Mouse (Mus musculus) granulocyte monocyte progenitor cell, adult 5-6 weeks (primary cell): ENCODE results near the gene Dnttip2. TPM values are rescaled to one million over a fixed set of nuclear protein-coding genes. Genes with fewer than 3 reads are reported as not detected.
"Not testable (repeated sequence)": the region's sequence is repeated elsewhere in the genome, so short reads cannot be mapped to it uniquely, and the experiment has no call there.

Experiments used
- ATAC-seq: replicated peaks from 2 replicates; pipeline ENCODE4 v1.8.0; 2016; ENCODE audit warnings: mild to moderate bottlenecking, moderate TSS enrichment, inconsistent platforms; ENCODE audit not compliant: poor library complexity, severe bottlenecking
- total RNA-seq, 2 experiments: library from RNA; stranded (forward) in 1 of 2; stranded (reverse) in 1 of 2; fragments of 200-712, 200-1000 nt in 1 of 2; fragments of >200 nt in 1 of 2; fragmentation: Nextera tagmentation in 1 of 2; gene quantifications; 2 replicates each; pipeline ENCODE4 v1.2.3; 2014 to 2017

Gene Dnttip2
- total RNA-seq, 2 experiments from 2014 or later, result 109 TPM

DNA sequence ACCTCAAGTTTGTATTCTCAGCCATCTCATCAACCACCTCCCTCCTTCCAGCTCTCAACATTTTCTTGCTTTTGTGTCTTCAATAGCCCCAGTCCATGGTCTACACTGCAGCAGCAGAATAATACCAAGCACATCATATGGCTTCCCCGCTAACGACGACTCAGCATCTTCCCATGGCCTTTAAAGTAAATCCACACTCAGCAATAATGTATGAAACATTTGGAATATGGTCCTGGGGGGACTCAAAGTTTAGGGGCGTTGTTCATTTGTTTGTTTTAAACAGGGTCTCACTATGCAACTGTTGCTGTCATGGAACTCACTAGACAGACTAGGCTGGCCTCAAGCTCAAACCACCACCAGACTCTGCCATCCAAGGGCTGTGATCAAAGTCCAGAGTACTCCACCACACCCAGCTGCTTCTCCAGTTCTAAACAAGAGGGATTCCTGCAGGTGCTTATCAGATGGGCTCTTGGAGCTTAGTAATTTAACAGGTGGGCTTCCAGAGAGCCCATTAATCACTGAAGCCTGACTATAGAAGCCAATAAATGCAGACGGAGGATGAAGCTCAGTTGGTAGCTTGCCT is 14.5 kb downstream of the Dnttip2 start:
- ATAC-seq, result no peak

DNA sequence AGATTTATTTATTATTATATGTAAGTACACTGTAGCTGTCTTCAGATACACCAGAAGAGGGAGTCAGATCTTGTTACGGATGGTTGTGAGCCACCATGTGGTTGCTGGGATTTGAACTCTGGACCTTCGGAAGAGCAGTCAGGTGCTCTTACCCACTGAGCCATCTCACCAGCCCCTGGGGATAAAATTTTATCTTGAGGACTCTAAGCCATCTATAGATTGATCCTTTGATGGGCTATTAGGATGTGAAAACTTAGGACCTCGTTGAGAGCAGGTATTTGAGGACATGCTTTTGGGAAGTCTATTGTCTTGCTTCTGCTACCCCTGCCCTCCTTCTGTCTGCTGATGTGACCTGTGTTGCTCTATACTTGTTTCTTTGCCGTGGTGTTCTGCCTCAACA is 15.2 kb downstream of the Dnttip2 start:
- ATAC-seq, result not testable (repeated sequence)

DNA sequence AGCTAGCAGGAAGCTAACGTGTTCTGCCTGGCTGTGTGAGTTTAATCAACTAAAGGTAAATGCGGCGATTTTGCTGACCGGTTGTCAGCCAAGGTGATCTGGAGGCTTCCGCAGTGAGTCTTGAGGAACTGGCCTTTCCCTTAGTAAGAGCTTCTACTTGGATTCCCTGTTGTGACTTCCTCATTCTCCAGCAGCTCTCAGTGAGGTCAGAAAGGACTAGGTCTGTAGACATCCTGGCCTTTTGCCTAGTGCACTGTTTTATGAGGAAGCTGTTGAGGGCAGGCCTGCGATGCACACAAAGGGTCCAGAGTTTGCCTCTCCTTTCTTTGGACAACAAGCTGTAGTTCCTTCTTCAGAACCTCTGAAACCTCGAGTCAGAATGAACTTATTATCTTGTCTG is 16.5 kb downstream of the Dnttip2 start:
- ATAC-seq, result peak; percentile 75

DNA sequence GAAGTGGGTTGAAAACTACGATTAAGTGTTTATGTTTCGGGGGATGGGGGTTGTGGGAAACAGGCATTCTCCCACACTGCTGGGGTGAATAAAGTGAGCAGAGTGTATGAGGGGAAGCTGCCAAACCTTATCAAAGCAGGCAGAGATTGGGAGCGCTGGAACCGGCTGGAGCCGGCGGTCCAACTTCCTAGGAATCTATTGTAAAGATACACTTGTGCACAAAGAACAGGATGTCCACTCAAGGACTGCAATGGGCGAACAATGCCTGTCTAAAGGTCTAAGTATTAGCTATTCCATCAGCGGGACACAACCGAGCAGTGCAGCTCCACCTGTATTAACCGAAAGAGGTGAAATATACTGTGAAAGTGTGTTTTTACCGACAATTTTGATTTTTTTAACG is 17.6 kb downstream of the Dnttip2 start:
- no peak for ATAC-seq

DNA sequence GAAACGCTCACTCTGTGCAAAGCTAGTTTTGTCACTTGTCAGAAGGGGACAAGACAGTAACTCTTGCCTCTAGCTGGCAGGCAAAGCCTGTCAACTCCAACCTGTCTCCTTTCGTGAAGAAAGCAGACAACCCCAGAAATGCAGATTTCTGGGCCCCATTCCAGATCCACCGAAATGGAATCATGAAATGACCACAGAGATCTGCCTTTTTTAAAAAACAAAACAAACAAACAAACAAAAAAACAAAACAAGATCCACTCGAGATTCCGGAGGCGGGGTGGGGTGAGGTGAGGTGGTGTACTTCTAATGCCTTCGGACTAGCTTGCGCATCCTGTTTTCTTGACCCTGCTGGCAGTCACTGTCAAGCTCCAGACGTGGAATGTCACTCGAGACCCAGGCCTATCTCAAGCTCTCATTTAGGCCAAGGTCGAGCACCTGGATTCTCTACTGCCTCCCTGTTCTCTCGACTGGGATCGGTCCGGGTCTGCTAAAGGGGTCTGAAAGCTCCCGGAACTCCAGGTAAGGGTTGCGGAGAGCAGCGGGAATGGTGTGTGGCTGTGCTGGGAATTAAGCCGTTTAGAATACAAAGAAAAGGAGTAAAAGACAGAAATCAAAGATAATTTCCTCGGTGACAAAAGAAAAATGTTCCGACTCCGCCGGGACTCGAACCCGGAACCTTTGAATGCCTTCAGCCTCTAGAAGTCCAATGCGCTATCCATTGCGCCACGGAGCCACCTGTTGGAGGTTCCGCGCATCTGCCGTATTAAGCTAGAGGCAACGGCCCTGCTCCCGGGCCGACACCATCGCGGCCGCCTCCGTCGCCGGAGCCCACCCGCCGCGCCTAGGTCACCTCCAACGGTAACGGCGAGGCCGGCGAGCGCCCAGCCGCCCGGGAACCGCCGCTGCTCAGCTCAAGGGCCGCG is 18.4 kb downstream of the Dnttip2 start:
- peak; percentile 48 for ATAC-seq

DNA sequence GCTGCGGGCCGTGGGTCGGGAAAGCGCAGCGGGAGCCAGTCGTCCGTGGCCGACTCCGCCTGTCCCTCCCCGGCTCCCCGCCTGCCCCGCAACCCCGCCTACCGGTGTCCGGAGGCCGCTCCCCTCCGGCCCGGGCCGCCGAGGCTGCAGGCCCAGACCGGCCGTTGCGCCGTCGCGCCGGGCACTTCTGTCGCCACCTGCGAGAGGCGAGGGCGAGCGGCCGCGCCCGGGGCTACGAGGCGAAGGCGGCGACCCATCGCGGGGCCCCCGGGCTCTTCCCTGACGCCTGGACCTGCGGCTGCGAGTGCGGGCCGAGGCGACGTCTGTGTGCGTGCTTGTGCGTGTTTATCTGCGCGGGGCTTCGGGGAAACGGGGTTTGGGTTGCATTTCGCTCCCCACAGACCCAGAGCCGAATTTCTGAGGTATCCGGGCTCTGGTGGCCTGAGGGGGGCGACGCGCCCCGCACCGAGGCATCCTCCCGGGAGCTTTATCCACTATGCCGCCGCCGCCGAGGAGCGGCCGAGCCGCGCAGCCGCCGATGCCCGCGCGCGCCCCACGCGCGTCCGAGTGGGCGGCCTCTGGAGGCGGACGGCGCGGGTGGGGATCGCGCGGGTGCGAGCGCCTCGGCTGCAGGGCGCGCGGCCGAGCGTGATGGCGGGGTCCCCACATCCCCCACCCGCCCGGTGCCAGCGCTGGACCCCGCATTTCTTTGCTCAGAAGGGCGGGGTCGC is 19.2 kb downstream of the Dnttip2 start:
- ATAC-seq, result peak; percentile 40

DNA sequence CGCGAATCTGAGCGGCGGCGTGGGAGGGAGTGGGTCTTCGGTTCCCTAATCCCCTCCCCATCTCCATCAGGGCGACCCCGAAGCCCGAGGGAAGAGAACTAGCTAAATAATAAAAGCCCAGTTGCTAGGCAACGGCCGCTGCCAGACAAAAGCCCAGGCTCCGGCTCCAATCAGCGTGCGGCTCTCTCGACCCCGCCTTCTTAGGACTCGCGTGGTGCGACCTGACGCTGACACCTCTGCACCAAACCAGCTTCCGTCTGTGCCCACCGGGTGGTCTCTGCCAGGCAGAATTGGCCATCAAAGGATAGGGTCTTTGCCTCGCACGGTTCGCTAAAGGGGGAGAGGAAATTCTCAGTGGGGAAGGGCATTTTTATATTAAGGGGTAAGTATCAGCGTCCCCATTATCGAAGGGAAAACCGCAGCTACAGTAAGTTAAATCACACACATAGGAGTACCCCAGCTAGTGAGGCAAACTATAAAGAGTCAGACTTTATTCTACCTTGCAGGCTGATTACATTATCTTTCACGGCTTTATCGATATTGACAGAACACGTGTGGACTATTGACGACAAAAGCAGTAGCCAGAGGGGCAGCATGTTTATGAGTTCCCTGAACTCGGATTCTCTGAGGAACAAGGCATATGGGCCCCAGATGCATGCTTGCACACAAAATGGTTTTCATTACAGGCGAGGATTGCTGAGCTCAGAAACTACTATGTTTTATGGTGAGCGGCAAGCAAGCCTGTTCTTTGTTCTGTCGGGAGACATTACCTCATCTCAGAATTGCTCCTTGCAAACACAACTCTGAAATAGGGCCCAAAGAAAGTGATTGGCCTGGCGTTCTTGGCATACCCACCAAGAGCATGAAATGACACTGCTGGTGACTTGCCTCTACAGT is 20.0 kb downstream of the Dnttip2 start, which contains the start of gene Bcar3:
Bcar3 (plus strand) TSS at position 183 of the 897 bp plus-strand sequence.
- peak; percentile 65 for ATAC-seq

DNA sequence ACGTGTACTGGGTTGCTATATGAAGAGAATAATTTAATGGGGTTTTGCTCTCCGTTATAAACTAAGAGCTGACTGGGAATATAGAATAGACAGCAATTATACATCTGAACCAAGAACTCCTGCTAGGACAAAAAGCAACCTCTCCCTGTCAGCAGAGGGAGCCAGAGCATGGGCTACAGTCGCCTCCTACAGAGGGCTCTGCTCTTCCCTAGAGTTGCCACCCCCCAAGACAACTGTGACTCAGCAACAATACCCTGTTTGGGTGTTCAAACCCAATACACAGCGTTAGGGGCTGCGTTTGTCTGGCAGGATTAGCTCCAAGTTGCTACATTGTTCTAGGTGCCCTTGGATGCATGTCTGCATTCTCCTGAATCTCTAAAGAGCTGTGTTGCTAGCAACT is 21.3 kb downstream of the Dnttip2 start:
- peak; percentile 52 for ATAC-seq

DNA sequence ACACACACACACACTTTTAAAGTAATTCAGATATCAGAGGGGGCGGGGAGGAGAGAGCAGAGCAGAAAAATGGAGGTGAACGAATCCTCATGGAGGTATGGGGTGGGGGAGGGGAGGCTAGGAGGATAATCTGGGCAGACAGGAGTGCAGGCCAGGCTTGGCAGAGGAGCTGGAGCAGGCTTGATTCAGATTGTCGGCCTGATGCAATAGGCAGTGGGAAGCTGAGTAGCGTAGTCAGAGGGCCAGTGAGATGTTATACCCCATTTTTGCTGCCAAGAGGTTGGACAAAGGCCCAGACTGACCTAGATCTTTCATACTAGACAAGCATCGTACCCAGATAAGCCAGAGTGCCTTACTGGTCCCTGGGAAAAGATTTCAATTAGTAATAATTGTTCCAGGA is 22.8 kb downstream of the Dnttip2 start:
- no peak for ATAC-seq

DNA sequence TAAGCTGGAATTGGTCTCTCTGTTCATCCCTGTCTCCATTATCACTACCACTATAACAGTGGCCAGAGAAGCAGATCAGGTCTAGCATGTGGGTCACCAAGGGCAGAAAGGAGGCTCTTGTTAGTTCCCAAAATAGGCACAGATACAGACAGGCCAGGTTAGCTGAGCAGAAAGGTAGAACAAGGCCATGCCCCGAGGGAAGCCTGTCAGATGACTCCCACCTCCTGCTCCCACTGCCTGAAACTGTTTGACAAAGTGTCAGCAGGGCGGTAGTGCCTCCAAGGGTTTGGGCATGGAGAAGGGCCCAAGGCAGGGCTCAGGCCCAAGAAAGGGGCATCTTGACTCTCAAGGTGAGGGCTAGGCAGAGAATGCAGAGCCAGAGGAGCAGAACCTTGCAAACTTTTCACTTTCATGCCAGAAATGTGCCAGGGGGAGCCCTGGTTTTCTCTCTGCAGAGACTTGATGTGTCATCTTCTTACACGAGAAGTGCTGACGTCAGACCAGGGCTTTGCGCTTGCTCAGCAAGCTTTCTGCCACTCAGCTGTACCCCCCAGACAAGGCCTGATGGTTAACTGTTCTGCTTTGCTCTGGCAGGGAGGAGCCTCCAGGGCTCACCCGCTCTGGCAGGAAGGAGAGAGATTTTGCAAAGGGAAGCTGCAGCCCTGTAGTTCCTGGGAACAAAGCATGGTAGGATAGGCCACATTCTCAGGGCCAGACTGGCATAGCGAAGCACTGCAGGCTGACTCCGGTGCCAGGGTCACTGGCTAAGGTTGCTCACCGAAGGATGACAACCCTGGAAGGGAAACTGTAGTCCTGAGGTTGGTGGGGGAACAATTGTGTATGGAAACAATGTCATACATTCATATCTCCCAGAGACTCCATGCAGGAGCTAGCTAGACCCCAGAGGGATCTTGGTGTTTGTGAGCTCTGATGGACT is 27.1 kb downstream of the Dnttip2 start:
- peak; percentile 89 for ATAC-seq

DNA sequence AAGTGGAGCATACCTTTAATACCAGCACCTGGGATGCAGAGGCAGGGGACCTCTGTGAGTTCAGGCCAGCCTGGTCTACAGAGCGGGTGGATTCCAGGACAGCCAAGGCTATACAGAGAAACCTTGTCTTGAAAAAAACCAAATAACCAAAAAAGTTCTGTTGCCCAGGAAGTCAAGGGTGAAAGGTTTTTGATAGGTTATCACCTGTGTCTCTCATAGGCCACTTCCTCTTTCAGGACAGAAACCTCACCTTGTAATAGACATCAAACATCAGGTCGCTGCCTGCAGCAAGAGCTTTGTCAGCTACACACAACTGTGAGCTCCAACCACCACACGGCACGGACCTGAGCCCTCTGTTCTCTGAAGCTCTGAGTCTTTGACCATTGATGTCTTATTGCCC is 30.4 kb downstream of the Dnttip2 start:
- ATAC-seq, result no peak

DNA sequence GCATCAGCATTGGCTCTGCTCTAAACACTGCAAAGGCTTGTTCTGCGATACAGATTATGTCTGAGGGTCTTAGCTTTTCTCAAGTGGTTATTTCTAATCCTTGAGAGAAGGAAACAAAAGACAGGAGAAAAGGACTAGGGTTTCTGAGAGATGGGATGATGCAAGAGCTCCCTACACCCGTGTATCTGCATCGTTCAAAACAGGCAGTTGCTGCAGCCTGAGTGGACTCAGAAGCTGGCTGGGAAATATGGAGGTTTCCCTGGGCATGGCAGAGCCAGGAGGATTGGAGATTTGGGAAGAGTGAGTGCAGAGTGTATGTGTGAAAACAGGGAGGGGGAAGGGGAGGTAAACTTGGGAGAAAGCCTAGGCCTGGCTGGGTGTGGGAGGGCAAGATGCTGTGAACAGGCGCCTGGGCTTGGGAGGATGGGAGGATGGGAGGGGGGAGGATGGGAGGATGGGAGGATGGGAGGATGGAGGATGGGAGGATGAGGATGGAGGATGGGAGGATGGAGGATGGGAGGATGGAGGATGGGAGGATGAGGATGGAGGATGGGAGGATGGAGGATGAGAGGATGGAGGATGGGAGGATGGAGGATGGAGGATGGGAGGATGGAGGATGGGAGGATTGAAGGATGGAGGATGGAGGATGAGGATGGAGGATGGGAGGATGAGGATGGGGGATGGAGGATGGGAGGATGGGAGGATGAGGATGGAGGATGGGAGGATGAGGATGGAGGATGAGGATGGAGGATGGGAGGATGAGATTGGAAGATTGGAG is 33.9 kb downstream of the Dnttip2 start:
- 0 out of 2 replicates have a peak, but pooled peaks have one; percentile 10 for ATAC-seq

DNA sequence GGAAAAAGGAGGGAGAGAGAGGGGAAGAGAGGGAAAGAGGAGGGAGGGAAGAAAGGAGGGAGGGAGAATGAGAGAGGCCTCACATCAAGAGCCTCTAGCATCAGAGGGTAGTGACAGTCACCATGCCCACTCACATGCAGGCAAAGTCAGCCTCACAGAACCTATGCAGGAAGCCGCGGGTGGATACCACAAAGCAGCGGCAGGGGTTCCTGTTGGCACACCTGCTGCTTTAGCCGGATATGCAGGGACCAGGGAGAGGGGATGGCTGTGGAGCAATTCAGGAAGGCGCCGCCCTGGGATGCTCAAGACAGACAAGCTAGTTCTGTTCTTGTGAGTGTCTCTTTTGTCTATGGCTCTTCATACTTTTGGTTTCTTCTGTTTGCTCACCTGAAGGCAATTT is 34.8 kb downstream of the Dnttip2 start:
- ATAC-seq, result 0 out of 2 replicates have a peak, but pooled peaks have one; percentile 8

DNA sequence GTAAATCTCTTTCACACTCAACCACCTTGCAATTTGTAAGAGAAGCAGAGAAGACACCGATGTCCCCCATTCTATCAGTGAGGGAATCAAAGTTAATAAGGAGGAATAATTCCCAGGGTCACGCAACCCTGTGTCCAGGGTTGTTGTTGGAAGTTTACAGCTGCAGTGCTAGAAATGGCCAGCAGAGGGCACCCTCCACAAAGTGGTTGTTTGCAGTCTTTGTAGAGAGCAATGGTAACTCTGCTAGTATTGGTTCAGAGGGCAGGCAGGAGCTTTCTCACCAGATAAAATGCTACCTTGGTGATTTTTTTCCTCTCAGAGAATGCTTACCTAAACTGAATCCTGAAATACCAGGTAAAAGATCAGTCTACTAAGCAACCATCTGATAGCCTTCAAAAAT is 37.9 kb downstream of the Dnttip2 start:
- ATAC-seq, result peak; percentile 78

DNA sequence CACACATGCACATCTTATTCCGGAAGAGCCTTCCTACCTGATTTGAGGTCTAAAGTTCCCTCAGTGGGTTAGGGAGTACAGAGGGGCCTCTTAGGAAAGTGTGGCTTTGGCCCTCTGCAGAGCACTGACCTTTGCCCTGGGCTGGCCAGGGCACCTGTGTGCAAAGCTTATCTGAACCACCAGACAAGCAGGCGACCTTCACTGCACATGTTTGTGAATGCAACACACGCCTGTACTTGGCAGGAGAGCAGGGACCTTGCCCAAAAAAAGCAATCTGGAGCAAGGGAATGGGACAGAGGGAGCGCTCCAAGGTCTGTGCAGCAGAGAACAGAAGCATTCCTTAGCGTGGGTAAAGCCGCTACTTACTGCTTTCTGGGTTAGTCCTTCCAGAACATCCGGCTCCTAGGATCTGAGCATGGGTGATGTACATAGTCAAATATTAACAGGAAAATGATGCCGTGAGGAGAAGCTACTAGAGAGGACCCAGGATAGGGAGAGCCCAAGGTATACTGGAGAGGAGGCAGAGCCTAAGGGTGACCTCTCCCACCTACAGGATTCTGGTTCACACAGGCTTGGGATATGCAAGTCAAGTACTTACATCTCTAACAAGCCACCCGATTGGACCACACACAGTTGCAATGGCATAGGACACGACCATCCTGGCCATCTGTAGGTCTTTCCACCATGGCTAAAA is 38.9 kb downstream of the Dnttip2 start:
- ATAC-seq, result no peak

DNA sequence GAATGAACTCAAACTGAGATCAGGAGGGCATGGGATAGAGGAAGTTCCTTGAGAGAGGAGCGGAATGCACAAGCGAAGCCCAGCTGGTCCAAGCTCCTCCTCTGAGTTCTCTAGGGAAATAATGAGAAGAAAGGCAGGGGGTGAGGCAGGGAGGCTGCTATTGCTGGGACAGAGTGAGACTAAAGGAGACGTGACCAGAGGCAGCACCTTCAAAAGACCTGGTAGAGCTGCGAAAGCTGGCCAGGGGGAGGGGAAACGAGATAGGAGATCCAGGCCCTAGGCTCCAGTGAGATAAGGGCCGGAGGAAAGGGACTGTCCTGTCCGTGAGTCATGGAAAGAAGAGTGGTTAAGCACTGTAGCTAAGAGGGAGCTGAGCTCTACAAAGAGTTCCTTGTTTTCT is 39.7 kb downstream of the Dnttip2 start:
- ATAC-seq, result no peak

DNA sequence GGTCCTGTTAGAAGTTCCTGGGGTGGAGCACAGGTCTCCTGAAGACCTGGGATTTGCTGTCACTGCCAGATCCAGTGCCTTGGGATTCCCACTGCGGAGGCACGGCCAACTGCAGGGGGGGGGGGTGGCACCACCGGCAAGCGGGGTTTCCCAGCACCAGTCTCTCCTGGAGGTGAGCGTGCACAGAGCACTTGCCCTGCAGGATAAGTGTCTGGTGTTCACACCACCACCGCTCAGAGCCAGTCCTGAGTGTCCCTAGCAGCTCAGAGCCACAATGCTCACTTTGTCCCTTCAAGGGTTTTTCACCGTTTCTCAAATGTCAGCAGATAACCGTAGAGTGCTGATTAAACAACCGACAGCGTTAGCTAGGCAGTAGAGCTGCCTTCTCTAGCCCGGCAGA is 42.4 kb downstream of the Dnttip2 start:
- ATAC-seq, result no peak

DNA sequence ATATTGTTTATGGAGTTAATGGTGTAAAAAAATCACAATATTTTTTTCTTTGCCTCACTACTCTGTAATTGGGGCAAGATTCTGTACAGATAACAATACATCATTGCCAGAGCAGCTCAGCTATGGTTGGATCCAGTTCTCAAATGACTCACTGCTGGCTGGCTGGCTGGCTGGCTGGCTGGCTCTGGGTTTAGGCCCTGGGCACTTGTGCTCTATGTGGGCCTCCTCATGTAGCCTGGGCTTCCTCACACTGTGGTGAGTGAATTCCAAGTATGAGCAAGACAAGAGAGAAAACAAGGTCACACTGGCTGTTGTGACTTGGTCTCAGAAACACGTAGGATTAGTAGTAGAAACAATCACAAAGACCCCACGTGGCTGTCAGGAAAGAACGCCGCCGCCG is 43.2 kb downstream of the Dnttip2 start:
- no peak for ATAC-seq
